Mouse (Mus musculus): ENCODE measurements around the gene Krtcap2.
A peak's percentile ranks its signal among the peaks of the same experiment; 100 is the strongest.

DNA sequence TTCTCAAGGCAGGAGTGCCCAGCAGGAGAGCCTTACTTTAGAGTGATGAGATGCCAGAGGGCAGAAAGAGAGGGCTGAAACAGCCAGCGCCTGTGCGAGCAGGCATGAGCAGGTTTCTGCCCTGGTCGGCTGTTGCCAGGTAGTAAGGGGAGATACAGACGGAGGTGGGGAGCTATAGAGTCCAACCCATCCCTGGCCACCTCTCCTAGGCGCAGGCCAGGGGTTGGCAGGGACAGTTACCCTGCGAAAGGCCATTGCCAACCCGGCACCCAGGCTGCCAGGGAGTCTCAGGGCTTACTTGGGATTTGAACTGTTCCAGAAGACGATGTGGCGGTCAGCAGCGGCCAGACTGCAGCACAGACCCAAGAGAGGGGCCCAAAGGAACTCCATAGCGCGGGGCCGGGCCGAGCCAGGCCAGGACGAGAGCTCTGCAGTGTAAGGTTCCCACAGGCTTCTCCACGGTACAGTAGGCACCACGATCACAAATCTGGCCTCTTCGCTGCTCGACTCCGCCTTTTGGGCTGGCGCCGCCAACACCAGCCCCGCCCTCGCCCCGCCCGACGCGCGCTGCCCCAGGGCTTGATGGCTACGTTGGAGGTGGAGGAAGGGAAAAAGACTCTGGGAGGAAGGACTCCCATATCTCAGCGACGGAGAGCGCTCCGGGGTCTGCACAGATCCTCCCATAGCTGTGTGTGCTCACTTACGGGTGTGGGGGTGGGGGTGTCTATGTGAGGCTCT, 33.6 kb downstream of the Krtcap2 start:
- TF ChIP-seq CTCF (IDR thresholded peaks at IDR 0.05; ENCODE audit: insufficient read depth, low read length) (no peak), POLR2A (IDR thresholded peaks at IDR 0.05; ENCODE audit: borderline replicate concordance, extremely low read depth, low read depth, low read length) (0 out of 2 replicates have a peak, but pooled peaks have one; percentile 94)

All from lung, adult 2 months (tissue).